Mouse (Mus musculus): ENCODE data around the gene Rprm.

DNA sequence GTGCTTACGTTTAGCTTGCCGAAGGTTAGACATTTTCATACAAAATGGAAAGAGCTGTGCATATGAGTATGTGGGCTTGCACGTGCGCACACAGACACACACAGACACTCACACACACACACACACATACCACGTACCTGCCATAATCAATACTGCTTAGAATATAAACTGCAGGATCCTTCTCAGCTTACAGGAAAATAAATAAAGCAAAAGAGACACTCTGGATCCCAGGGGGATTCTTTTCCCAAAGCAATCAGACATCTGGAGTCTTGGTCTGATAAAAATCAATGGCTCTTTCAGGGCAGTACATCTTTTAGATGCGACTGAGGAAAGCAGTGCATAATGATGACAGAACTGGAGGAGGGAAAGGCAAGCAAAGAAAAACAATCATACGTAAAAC, 6.4 kb downstream of the Rprm start:
- no peak for TF ChIP-seq POLR2A (IDR thresholded peaks at IDR 0.05; ENCODE audit: borderline replicate concordance, extremely low read depth, low read depth, low read length)
- TF ChIP-seq CTCF (IDR thresholded peaks at IDR 0.05; ENCODE audit: insufficient read depth, low read length), result no peak
